Mouse (Mus musculus) erythroid progenitor cell, adult 5-6 weeks (primary cell): ENCODE measurements around the gene Tie1. TPM values are rescaled to one million over a fixed set of nuclear protein-coding genes. Genes with fewer than 3 reads are reported as not detected.
"Not testable (repeated sequence)": the region's sequence is repeated elsewhere in the genome, so short reads cannot be mapped to it uniquely, and the experiment has no call there.

Experiments used
- ATAC-seq: replicated peaks from 2 replicates; pipeline ENCODE4 v1.8.0; 2016; ENCODE audit warnings: moderate number of reproducible peaks, mild to moderate bottlenecking, moderate TSS enrichment, inconsistent platforms; ENCODE audit not compliant: poor library complexity, low FRiP score, severe bottlenecking
- total RNA-seq, 2 experiments: library from RNA; stranded (forward) in 1 of 2; stranded (reverse) in 1 of 2; fragments of 150-400 nt in 1 of 2; fragments of 186-747, 209-891 nt in 1 of 2; gene quantifications; 2 replicates each; pipeline versions ENCODE4 v1.2.3 to v1.2.4; 2015 to 2017; ENCODE audit warnings: low replicate concordance in 2 of 2

Tie1 gene
- total RNA-seq (2015; ENCODE audit: low replicate concordance) = not detected in 2 replicates
- total RNA-seq (2017; ENCODE audit: low replicate concordance) = not detected in 2 replicates

DNA sequence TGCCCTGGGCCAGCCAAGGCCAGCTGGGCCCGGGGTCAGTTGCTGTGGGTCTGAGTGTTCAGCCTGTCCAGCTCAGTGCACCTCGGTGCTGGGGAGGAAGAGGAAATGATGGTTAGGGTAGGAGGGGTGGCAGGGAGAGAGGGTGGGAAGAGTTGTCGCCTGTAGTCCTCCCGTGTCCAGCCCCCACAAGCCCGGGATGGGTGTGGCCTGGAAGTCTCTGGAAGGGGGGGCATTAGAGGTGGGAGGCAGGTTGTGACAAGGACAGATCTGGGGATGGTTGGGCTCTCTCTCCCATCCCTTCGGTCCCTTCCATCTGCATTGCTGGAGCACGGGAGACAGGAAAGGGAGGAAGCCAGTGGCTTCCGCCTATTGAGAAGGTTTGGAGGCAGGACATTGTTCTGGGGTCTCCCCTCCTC is at the start of gene Tie1:
Gene Tie1, minus strand, starts transcription at position 345 of the 416 bp plus-strand sequence.
- no peak for ATAC-seq

- no peak for ATAC-seq
Observed at GRCm38 (mm10) chr4:118537801-118538200, 47.9 kb upstream of the Tie1 start.

DNA sequence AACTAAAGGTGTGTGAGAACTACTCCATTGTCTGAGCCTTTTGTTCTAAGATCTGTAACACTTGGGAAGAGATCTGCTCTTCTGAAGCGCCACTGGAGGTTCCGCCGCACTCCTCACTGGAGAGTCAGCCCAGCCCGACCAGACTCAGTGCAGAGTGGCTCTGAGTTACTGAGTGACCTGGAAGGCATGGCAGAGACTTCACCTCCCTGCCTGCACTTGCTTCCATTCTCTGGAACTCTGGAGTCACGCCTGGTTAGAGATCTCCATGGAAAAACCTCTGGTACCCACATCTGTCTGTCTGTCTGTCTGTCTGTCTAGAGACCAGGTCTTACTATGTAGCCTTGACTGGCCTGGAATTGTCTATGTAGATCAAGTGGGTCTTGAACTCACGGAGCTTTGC is 45.7 kb upstream of the Tie1 start:
- no peak for ATAC-seq

DNA sequence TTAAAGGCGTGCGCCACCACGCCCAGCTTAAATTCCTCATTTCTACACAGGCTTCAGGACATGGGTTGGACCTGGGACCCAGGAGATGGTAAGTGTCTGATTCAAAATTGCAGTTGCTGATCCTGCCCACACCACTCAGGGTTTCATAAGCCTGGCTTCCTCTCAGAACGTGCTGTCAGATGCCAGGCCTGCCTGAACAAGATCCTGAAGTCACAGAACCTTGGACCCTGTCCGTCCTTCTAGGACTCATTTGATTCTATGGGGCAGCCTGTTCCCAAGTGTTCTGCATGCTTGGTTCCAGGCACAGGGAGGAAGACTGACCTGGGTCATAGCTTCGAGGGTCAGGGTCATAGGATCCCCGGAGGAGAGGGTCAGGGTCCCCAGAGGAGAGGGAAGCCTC is 43.7 kb upstream of the Tie1 start:
- ATAC-seq = no peak

DNA sequence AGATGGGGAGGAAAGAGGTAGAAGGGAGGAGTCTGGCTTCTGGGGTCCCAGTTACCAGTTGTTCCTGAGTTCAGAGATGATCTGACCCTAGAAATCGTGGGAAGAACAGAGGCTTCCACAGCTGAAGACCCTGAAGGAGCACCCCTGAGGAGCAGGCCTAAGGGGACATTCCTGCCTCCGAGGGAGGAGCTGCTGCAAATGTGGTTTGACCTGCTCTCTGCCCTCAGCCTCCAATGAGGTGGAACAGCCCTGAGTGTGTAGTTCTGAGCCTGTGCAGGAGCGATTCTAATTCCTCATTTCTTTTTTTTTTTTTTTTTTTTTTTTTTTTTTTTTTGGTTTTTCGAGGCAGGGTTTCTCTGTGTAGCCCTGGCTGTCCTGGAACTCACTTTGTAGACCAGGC is 43.3 kb upstream of the Tie1 start:
- no peak for ATAC-seq

- ATAC-seq = no peak
Observed at GRCm38 (mm10) chr4:118532663-118533062, 42.8 kb upstream of the Tie1 start.

- no peak for ATAC-seq
Observed at GRCm38 (mm10) chr4:118527720-118528119, 37.9 kb upstream of the Tie1 start.

- no peak for ATAC-seq
Observed at GRCm38 (mm10) chr4:118527335-118527681, 37.4 kb upstream of the Tie1 start.

GRCm38 (mm10) chr4:118526408-118527334 is 36.8 kb upstream of the Tie1 start, which contains the start of gene 2610528J11Rik:
2610528J11Rik (plus strand) TSS chr4:118526999.
- ATAC-seq = no peak

DNA sequence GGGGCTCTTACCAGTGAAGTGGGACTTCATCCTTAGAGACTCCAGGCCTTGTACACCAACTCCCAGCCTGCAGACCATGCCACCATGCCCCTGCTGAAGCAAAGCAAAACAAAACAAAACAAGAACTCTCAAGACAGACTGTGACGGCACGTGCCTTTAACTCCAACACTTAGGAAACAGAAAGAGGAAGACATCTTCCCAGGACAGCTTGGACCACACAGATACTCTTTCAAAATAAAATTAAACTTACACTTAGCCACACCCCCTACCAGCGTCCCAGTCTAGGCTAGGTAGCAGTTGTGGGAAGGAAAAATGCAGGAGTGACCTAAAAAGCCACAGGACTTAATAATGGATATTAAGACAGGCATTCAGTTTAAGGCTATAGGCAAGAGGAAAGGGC is 35.9 kb upstream of the Tie1 start:
- ATAC-seq = no peak

- ATAC-seq = no peak
Observed at GRCm38 (mm10) chr4:118523976-118524375, 34.1 kb upstream of the Tie1 start.

DNA sequence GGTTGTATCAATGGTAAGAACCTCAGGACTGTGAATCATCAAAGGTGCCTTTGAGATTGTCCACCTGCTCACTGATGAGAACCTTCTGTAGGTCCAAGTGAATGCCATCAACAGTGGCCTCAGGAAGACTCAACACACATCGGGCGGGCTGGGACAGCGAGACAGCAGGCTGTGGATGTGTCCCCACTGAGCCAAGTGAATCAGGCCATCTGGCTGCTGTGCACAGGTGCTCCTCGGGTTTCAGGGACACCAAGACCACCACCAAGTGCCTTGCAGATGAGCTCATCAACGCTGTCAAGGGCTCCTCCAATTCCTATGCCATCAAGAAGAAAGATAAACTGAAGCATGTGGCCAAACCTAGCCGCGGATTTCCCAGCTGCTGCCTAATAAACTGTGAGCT is 32.4 kb upstream of the Tie1 start:
- ATAC-seq = no peak

- ATAC-seq = no peak
Observed at GRCm38 (mm10) chr4:118518208-118518607, 28.3 kb upstream of the Tie1 start.

- ATAC-seq = no peak
Observed at GRCm38 (mm10) chr4:118517497-118518146, 27.8 kb upstream of the Tie1 start.

GRCm38 (mm10) chr4:118516699-118517496 is 27.0 kb upstream of the Tie1 start:
- no peak for ATAC-seq

DNA sequence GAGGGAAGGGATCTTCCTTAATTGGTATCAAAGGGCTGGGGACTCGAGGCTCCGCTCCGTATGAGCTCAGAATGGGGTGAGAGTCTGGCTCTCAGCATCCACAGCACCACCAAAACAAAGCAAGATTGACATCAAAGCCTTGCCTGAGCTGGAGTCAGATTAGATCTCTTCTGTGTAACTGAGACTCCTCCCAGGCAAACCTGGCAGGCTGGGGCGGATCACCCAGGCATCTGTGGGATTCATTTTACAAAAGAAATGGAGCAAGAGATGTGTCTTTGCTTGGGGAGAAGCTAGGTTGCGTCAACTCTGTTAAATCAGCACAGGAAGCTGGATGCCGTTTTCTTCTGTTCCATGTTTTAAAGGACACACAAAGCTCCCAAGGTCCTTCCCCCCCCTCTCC is 19.2 kb upstream of the Tie1 start:
- no peak for ATAC-seq

DNA sequence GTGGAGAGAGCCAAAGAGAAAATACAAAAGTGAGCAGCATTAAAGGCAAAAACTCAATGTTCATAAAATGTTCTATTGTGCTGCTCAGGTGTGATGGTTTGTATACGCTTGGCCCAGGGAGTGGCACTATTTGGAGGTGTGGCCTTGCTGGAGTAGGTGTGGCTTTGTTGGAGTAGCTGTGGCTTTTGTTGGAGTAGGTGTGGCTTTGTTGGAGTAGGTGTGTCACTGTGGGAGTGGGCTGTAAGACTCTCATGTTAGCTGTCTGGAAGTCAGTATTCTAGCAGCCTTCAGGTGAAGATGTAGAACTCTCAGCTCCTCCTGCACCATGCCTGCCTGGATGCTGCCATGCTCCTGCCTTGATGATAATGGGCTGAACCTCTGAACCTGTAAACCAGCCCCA is 17.3 kb upstream of the Tie1 start:
- not testable (repeated sequence) for ATAC-seq

- no peak for ATAC-seq
Observed at GRCm38 (mm10) chr4:118505551-118505950, 15.7 kb upstream of the Tie1 start.

DNA sequence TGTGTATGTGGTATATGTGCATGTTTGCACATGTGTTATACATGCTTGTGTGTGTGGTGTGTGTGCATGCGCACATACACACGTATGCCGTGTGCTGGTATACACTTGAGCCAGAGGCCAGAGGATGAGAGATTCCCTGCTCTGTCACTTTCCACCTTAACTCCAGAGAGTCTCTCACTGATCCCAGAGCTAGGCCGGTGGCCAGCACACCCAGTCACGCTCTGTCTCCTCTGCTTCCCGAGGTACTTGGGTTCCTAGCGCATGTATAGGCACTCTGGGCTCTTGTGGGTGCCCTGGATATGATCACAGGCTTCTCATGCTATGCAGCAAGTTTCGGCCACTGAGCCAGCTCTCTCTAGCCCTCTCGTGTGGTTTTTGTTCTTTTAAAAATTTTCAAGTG is 10.9 kb upstream of the Tie1 start:
- ATAC-seq = no peak

DNA sequence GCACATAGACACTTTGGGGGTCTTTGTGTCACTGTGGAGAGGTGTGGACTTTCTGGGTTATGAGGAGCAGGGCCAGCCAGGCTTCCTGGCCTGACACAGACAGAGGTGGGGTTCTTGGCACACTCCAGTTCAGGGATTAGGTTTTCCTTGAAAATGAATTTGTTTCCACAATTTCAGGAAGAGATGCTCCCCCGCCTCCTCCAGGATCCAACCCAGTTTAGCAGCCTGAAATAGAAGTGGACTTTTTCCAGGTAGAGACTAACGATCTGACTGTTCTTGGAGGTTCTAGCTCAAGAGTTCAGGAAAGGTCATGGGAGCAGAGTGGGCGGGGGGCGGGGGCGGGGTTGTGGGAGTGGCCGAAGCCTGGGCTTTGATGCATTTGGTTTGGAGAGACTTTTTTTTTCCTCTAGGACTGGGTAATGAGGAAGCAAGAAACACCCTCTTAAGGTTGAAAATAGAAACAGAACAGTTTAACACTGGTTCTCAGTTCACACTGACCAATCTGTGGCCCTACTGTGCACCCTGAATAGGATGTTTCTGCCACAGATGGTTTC is 10.4 kb upstream of the Tie1 start:
- no peak for ATAC-seq
